Mouse (Mus musculus): Measurements from ENCODE around the gene Gm38392.

GRCm38 (mm10) chr3:88248406-88248805 lies 38.6 kb downstream of the Gm38392 start:
- TF ChIP-seq CTCF (IDR thresholded peaks at IDR 0.05; ENCODE audit: control insufficient read depth, insufficient read depth, low read length) (no peak), POLR2A (IDR thresholded peaks at IDR 0.05; ENCODE audit: borderline replicate concordance, control insufficient read depth, low read depth, low read length) (no peak)

Measured in bone marrow, adult 2 months (tissue).